Mouse (Mus musculus) CH12.LX (cell line): ENCODE data around the gene Dscaml1. TPM values are rescaled to one million over a fixed set of nuclear protein-coding genes. Genes with fewer than 3 reads are reported as not detected.

Experiments
- DNase-seq: peaks from one replicate; pipeline ENCODE4 v3.0.0-alpha.2; 2013; ENCODE audit errors: extremely low read depth
- H3K27ac ChIP-seq: 2 replicates; pipeline ENCODE4 v1.5.1; 2012; ENCODE audit warnings: low read depth, mild to moderate bottlenecking, control low read depth, moderate library complexity; ENCODE audit not compliant: insufficient read depth
- H3K27me3 ChIP-seq: replicated peaks from 2 replicates; pipeline ENCODE3; 2012; ENCODE audit warnings: inconsistent platforms
- H3K36me3 ChIP-seq, 2 experiments: replicated peaks in 1 of 2; 2 replicates each; pipeline versions ENCODE3 to v1.6.1; 2012; ENCODE audit warnings: inconsistent platforms in 1 of 2, low read length in 1 of 2, mild to moderate bottlenecking in 1 of 2, mixed read lengths in 1 of 2, moderate library complexity in 1 of 2; ENCODE audit not compliant: control insufficient read depth in 1 of 2, insufficient read depth in 1 of 2
- H3K4me1 ChIP-seq, 2 experiments: 2 replicates each; pipeline ENCODE4 v1.6.1; 2012; ENCODE audit warnings: inconsistent platforms in 1 of 2, moderate library complexity in 1 of 2; ENCODE audit not compliant: insufficient read depth in 2 of 2, control insufficient read depth in 1 of 2
- H3K4me2 ChIP-seq: 2 replicates; pipeline ENCODE4 v1.6.1; 2012; ENCODE audit warnings: low read depth, mild to moderate bottlenecking, control low read depth; ENCODE audit not compliant: poor library complexity, insufficient read depth, severe bottlenecking
- H3K4me3 ChIP-seq, 3 experiments: fragments of 150-350 bp in 1 of 3; sonication (generic) in 1 of 3; replicated peaks in 1 of 3; 2 replicates each; pipeline versions ENCODE3 to v1.5.1; 2011 to 2012; ENCODE audit warnings: low read depth in 2 of 3, low read length in 2 of 3, mild to moderate bottlenecking in 2 of 3, moderate library complexity in 2 of 3, control low read depth in 1 of 3, improper control_type of control experiment in 1 of 3, inconsistent platforms in 1 of 3, mixed read lengths in 1 of 3; ENCODE audit not compliant: poor library complexity in 1 of 3
- H3K79me2 ChIP-seq: replicated peaks from 2 replicates; pipeline ENCODE4 v1.6.1; 2012; ENCODE audit warnings: mild to moderate bottlenecking, moderate library complexity; ENCODE audit not compliant: control insufficient read depth, poor library complexity, insufficient read depth, severe bottlenecking; ENCODE audit errors: extremely low read depth
- H3K9ac ChIP-seq: 2 replicates; pipeline ENCODE4 v1.6.1; 2012; ENCODE audit warnings: low read depth, mild to moderate bottlenecking, control low read depth, moderate library complexity; ENCODE audit not compliant: insufficient read depth
- H3K9me3 ChIP-seq: replicated peaks from 2 replicates; pipeline ENCODE3; 2012; ENCODE audit warnings: low read length, inconsistent platforms, mixed read lengths
- BHLHE40 ChIP-seq: IDR thresholded peaks from 2 replicates; pipeline ENCODE4 v1.6.1; 2011; ENCODE audit warnings: mild to moderate bottlenecking, low read depth, low read length, improper control_type of control experiment
- CHD1 ChIP-seq: IDR thresholded peaks from 2 replicates; pipeline ENCODE4 v1.6.1; 2012; ENCODE audit warnings: low read depth, low read length, improper control_type of control experiment, inconsistent platforms
- CHD2 ChIP-seq: IDR thresholded peaks from 2 replicates; pipeline ENCODE4 v1.6.1; 2011; ENCODE audit warnings: low read length, improper control_type of control experiment
- ELF1 ChIP-seq: IDR thresholded peaks from 2 replicates; pipeline ENCODE4 v1.6.1; 2014; ENCODE audit warnings: low read depth, mild to moderate bottlenecking, inconsistent platforms, low read length, improper control_type of control experiment
- EP300 ChIP-seq: IDR thresholded peaks from 2 replicates; pipeline ENCODE4 v1.6.1; 2011; ENCODE audit warnings: low read length, improper control_type of control experiment
- ETS1 ChIP-seq: conservative IDR thresholded peaks from 2 replicates; pipeline ENCODE4 v1.6.1; 2012; ENCODE audit warnings: low read depth, mild to moderate bottlenecking, inconsistent platforms, low read length, improper control_type of control experiment, moderate library complexity
- HCFC1 ChIP-seq: IDR thresholded peaks from 2 replicates; pipeline ENCODE4 v1.6.1; 2012; ENCODE audit warnings: low read depth, mild to moderate bottlenecking, inconsistent platforms, low read length, improper control_type of control experiment
- IRF4 ChIP-seq: IDR thresholded peaks from 2 replicates; pipeline ENCODE4 v1.6.1; 2014; ENCODE audit warnings: low read depth, mild to moderate bottlenecking, inconsistent platforms, low read length, improper control_type of control experiment
- MAX ChIP-seq: IDR thresholded peaks from 2 replicates; pipeline ENCODE4 v1.6.1; 2011; ENCODE audit warnings: low read length, improper control_type of control experiment
- MAZ ChIP-seq: IDR thresholded peaks from 2 replicates; pipeline ENCODE4 v1.6.1; 2012; ENCODE audit warnings: low read depth, mild to moderate bottlenecking, inconsistent platforms, low read length, improper control_type of control experiment, moderate library complexity
- MXI1 ChIP-seq: IDR thresholded peaks from 2 replicates; pipeline ENCODE4 v1.6.1; 2011; ENCODE audit warnings: mild to moderate bottlenecking, low read depth, low read length, improper control_type of control experiment
- NELFE ChIP-seq: IDR thresholded peaks from 2 replicates; pipeline ENCODE4 v1.6.1; 2011; ENCODE audit warnings: low read depth, low read length, improper control_type of control experiment
- PAX5 ChIP-seq: IDR thresholded peaks from 2 replicates; pipeline ENCODE4 v1.6.1; 2012; ENCODE audit warnings: low read length, inconsistent platforms, mixed read lengths
- POLR2A ChIP-seq: IDR thresholded peaks from 2 replicates; pipeline ENCODE4 v1.6.1; 2011; ENCODE audit warnings: low read depth, mild to moderate bottlenecking, improper control_type of control experiment, low read length
- RCOR1 ChIP-seq: conservative IDR thresholded peaks from 2 replicates; pipeline ENCODE4 v1.6.1; 2012; ENCODE audit warnings: low read depth, mild to moderate bottlenecking, inconsistent platforms, low read length, improper control_type of control experiment
- SIN3A ChIP-seq: IDR thresholded peaks from 2 replicates; pipeline ENCODE4 v1.6.1; 2012; ENCODE audit warnings: low read length, improper control_type of control experiment, inconsistent platforms
- TBP ChIP-seq: conservative IDR thresholded peaks from 2 replicates; pipeline ENCODE4 v1.6.1; 2011; ENCODE audit warnings: low read depth, low read length, improper control_type of control experiment
- TCF12 ChIP-seq: IDR thresholded peaks from 2 replicates; pipeline ENCODE4 v1.6.1; 2014; ENCODE audit warnings: low read depth, mild to moderate bottlenecking, inconsistent platforms, low read length, improper control_type of control experiment
- USF1 ChIP-seq: IDR thresholded peaks from 2 replicates; pipeline ENCODE4 v1.6.1; 2014; ENCODE audit warnings: low read depth, mild to moderate bottlenecking, inconsistent platforms, low read length, improper control_type of control experiment
- USF2 ChIP-seq: conservative IDR thresholded peaks from 2 replicates; pipeline ENCODE4 v1.6.1; 2011; ENCODE audit warnings: low read depth, low read length, improper control_type of control experiment
- ZC3H11A ChIP-seq: IDR thresholded peaks from 2 replicates; pipeline ENCODE4 v1.6.1; 2012; ENCODE audit warnings: low read depth, mild to moderate bottlenecking, inconsistent platforms, low read length, improper control_type of control experiment
- ZKSCAN1 ChIP-seq: IDR thresholded peaks from 2 replicates; pipeline ENCODE4 v1.6.1; 2012; ENCODE audit warnings: low read depth, inconsistent platforms, low read length, improper control_type of control experiment, borderline replicate concordance
- dilution Hi-C: fragments of 300-500 bp; cut with MboI; formaldehyde crosslinking; loops from 2 replicates; pipeline ENCODE4 v1.14.3; 2020; ENCODE audit warnings: low sequenced_read_pairs; ENCODE audit not compliant: extremely low pct_unique_long_range_greater_than_20kb, extremely low pct_ligation_motif_present
- in situ Hi-C: fragments of 300-500 bp; cut with MboI; formaldehyde crosslinking; loops from 3 replicates; pipeline ENCODE4 v1.14.3; 2019; ENCODE audit warnings: low sequenced_read_pairs, low pct_ligation_motif_present, low pct_unique_long_range_greater_than_20kb, mixed read lengths
- polyA plus RNA-seq: library from polyadenylated mRNA; unstranded; fragments of >175 nt; gene quantifications from 2 replicates; pipeline ENCODE4 v1.2.1, GENCODE M21; 2012; ENCODE audit warnings: low read depth; ENCODE audit not compliant: insufficient read length
- total RNA-seq, 2 experiments: library from RNA; depleted of rRNA; stranded (reverse); fragments of 300-350 nt in 1 of 2; fragments of >200 nt in 1 of 2; gene quantifications; 2 replicates each; pipeline ENCODE4 v1.2.3; 2012 to 2014

Dscaml1 gene
- total and polyA plus RNA-seq, 3 experiments = not detected

GRCm38 (mm10) chr9:45501295-45501927 is 75.0 kb downstream of the Dscaml1 start:
- H3K36me3 ChIP-seq = no peaks in the 10 kb centered on the region
- peak overlapping the region; percentile 3; the same call in 1 of the 2 replicates for H3K27ac ChIP-seq
- H3K9ac ChIP-seq = no peak overlapping the region
- dilution Hi-C loops = no loop called here
- H3K9me3 ChIP-seq = no peaks in the 10 kb centered on the region
- H3K4me2 ChIP-seq = peak overlapping the region; percentile 18
- in situ Hi-C loops = no loop called here
- H3K4me3 ChIP-seq = no peak overlapping the region
- peak; percentile 58 for DNase-seq
- peaks cover 51 to 80% of the 10 kb centered on the region in 2 experiments for H3K4me1 ChIP-seq
- H3K79me2 ChIP-seq = no peaks in the 10 kb centered on the region
- TF ChIP-seq USF2 (peak; percentile 70), ETS1 (peak; percentile 51), ELF1 (no peak), SIN3A (peak; percentile 62), CHD2 (0 out of 2 replicates have a peak, but pooled peaks have one; percentile 66), IRF4 (peak; percentile 79), POLR2A (no peak), HCFC1 (no peak), PAX5 (no peak), MAZ (no peak), ZKSCAN1 (no peak), MXI1 (no peak; the same call in 1 of the 2 replicates), TBP (no peak), ZC3H11A (no peak), TCF12 (peak; percentile 45; the same call in 1 of the 2 replicates), NELFE (no peak), USF1 (peak; percentile 70), MAX (peak; percentile 83), BHLHE40 (no peak), CHD1 (no peak), RCOR1 (0 out of 2 replicates have a peak, but pooled peaks have one; percentile 57), EP300 (peak; percentile 83)
- H3K27me3 ChIP-seq = no peaks in the 10 kb centered on the region
